Mouse (Mus musculus) urinary bladder, postnatal 10 days (tissue): ENCODE results near the gene Lrrn4.

ENCODE experiments used
- DNase-seq: peaks from one replicate; pipeline ENCODE4 v3.0.0; 2022; ENCODE audit warnings: low spot score

Gene Lrrn4

DNA sequence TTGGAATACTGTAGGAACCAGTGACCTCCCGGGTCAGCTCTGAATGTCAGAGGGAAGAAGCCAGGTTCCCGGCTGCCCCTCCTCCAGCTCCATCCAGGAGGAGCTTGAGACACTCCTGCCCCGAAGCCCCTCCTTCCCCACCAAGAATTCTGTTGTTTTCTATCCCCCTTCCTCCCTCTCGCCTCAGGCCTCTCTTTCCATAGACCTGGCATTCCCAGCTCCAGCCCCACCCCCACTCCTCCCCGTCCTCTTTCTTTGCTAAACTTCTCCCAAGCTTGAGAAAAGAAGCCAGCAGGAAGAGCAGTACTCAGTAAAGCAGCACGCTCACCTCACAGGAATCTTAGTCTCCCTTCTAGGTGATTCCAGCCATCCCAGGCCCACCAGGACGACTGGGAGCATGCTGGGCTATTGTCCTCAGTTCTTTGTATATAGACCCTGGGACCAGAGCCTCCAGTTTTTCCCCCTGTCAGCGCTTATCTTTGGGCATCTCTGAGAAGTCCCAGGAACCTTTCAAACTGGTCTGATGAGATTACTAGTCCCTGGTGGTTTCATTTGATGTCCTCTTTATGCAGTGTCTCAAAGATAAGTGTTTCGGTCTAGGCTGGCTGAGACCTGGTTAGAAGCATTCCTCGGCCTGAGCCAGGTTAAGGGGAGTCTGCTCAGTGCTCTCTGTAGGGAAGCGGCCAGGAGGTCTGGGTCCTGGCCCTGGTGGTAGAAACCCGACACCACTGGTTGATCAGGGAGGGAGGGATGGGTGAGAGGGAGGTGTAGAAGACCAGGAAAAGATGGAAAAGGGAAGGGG lies at the start of gene Lrrn4:
Lrrn4 (minus strand) TSS at position 48 of the 802 bp plus-strand sequence.
- DNase-seq, result no peak

DNA sequence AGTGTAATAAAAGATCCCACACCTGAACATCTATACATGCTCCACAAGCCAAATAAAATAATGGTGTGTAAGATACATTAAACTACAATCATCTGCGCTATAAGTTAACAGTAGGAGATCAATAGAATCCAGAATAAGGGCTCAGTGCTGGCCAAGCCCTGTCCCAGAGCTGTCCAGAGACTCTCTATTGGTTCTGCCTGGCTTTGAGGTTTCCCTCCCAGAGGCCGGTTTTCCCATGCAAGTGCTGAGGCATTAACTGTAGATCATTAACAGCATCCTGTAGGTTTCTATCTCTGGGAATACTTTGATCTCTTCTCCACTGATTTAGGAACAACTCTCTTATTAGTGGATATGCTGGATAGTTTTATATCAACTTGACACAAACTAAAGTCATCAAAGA lies 48.3 kb upstream of the Lrrn4 start:
- DNase-seq, result no peak

DNA sequence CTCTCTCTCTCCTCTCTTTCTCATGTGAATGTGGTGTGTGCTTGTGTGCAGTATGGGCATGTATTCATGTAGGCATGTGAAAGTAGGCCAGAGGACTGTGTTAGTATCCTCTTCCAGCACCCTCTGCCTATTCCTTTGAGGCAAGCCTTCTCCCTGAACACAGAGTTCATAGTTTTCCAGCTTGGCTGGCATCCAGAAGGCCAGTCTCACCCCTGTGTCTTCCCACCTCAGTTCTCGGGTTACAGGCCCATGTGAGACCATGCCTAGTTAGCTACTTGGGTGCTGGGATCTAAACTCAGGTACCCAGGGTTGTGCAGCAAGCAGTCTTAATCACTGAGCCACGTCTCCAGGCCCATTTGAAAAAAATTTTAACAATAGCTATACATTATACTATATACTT lies 47.2 kb upstream of the Lrrn4 start:
- no peak for DNase-seq

DNA sequence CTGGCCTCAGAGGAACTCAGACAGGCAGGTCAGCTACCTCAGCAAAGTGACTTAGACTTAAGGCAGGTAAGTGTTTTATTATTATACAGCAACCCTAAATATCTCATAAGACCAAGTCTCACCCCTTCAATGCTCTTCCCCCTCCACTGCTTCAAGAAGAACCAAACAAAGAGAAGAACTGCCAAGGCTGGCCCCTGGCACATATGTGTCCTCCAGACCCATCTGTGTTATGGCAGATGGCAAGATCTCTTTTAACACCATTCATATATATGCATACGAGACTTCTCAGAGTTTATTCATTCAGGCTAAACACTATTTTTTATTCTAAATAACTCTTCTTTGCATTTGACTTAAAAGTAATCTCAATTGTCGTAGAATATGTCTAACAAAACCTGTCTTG lies 46.6 kb upstream of the Lrrn4 start:
- no peak for DNase-seq

DNA sequence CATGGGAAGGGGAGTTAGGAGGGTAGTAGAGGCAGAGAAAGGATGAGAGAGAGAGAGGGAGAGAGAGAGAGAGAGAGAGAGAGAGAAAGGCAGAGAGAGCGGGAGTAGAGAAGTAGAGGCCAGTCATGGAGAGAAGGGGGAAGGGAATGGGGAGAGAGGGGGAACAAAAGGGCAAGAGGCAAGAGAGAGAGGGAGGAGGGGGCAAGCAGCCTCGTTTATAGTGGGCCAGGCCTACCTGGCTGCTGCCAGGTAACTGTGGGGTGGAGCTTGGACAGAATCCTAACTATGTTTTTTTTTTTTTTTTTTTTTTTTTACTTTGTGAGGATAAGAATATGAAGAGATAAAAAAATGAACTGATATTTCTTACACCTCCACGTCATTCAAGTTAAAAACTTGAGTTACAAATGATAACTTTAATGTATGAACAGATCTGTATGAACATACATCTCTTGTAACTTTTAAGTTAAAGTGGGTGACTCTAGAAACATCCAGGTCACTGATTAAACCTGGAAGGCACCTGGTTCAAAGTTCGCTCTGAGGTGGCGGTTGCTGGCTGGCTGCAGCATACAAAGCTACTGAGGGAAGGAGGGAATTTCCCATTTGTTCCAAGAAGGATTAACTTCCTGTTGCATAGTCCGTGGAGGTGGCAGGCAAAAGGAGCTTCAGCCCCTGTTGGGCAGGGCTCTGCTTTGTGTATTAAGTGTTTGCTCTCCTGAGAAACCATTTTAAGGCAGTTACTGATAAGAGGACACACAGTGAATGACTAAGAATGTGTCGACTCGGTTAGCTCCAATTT lies 42.8 kb upstream of the Lrrn4 start:
- no peak for DNase-seq

DNA sequence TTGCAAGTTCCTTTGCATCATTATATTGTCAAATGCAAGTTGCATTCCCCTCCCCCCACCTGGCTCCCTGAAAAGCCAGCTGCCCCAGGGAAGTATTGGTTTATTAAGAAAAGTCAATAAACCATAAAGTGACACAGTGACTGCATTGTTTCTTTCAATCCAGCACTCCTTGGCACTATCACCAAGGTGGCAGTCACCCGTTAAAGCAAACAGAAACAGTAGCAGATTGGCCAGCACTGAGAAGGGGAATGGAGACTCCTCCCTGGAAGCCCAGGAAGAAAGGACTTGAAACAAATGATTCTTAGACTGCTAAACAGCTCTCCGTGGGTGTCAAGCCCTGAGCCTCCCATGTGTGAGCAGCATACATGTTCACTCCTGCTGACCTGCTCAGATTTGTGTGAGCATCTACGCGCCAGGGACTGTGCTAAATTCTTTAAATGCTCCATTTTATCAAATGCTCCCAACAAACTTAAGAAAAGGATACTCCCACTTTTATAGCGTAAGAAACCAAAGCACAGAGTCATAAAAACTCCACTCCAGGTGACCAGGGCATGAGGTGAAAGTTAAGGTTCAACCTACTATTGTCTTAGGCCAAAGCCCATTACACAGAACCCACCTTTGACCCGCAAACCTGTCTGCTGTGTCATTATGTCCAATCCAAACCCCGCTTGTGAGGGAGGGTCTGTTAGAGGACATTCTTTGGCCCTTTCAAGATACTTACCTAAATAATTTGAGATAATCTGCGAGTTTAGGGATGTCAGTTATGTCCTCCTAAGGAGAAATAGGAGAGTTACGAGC lies 41.6 kb upstream of the Lrrn4 start:
- no peak for DNase-seq

DNA sequence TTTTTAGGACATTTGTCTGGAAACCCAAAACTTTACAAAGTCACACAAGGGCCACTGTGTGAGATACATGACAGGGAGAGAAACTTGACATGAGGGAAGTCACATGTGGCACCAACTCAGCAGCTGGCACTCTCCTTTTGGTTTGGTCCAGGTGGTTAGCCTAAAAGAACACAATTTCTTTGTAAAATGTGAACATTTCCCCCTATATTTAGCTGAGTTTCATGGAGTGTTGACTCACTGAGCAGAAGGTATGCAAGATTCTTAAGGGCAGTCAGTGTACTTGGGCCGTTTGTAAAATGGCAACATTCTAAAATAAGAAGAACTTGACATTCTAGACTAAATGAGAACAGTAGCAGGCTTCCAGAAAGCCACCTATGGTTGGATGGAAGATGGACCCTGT lies 34.1 kb upstream of the Lrrn4 start:
- DNase-seq, result no peak

DNA sequence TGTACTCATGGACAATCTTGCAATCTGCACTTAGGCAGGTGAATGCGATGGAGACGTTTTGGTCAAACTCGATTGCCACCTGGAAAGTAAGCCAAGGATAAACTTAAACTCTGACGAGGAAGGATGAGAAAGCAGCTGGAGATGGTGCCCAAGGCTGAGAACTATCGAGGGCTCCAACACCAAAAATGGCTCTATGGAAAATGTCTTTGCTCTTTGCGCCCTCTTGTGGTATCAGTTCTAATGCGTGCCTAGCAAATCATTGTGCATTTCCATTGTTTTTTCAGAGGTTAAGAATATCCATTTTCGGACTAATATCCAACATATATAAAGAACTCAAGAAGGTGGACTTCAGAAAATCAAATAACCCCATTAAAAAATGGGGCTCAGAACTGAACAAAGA lies 26.1 kb upstream of the Lrrn4 start:
- DNase-seq, result no peak

DNA sequence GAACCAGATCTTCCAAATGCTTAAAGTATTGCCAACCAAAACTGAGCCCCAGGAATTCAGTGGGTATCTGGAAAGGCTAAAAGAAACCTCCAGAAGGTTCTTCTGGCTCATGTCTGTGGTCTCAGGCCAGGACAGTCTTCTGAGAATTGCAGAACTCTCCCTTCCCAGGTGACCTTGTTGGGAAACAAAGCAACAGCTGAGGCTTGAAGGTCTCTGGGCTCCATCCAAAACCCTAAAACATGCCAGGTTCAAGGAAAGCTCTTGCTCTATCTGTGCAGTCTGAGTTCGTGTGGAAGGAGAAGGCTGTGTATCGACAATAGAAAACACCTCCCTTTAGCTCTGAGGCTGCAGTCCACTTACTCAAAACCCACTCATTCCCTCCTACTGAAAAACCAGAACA lies 24.3 kb upstream of the Lrrn4 start:
- no peak for DNase-seq

DNA sequence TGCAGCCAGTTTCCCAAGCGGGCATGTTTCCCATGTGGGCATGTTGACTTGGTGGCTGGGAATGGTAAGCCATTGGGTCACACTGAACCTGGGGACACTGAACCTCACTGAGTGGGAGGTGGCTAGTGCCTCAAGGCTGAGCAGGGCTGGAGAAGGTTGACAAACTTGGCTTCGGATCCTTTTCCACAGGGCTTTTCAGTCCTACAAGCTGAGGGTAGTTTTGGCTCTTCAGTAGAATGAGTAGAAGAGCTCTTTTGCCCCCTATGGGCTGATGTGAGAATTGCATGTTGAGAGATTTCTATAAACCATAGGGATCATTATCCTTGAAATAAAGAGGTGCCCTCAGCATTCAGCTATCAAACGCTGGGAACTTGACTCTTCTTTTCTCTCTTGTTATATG lies 22.8 kb upstream of the Lrrn4 start:
- no peak for DNase-seq

DNA sequence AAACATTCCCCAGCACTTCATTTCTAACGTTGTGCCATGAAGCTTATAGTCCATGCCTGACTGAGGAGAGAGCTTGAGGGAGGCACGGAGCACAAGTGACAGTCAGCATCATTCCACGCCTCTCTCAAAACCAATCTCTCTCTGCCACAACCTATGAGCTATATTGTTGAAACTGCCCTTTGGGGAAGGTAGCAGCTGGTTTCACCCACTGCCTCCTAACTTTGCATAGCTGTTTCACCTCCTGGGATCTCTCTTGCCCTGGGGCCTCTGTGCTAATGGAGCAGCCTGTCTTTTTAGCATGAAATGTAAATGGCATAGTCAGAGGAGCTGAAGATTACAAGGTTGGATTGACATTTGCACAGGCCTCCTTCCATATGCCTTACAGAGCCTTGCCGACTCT lies 21.4 kb upstream of the Lrrn4 start:
- no peak for DNase-seq

DNA sequence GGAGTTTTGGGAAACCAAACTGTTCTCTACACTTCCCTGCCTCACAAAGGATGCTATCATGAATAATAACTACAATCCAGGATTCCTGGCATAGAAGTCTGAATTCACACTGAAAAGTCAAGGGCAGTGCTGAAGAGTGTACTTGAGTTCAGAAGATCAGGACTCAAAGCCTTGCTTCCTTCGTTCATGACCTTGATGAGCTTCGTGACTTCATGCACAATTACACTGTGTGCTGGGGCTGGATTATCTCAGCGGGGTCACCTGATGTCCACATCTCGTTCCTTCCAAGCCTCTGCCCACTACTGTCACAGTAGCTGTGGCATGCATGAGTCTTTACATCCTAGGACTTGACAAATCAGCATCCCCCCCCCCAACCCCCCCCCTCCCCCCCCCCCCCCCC lies 20.9 kb upstream of the Lrrn4 start:
- DNase-seq, result no peak

DNA sequence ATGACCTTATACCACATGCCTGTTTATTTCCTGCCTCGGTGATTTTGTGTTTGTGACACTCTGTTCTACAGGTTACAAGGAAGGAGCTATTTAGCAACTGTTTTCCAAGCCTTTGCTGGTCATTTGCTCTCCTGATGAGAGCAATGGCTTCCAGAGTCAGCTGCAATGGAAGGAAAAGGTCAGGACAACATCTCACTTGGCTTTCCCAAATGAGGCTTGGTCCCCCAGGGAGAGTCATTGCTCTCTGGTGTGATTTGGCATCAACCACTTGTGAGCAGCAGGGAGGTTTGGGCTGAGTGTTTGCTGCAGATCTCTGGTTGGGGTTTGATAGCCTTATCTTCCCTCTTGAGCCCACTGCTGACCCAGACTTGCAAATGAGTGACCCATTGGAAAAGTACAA lies 19.9 kb upstream of the Lrrn4 start:
- no peak for DNase-seq

DNA sequence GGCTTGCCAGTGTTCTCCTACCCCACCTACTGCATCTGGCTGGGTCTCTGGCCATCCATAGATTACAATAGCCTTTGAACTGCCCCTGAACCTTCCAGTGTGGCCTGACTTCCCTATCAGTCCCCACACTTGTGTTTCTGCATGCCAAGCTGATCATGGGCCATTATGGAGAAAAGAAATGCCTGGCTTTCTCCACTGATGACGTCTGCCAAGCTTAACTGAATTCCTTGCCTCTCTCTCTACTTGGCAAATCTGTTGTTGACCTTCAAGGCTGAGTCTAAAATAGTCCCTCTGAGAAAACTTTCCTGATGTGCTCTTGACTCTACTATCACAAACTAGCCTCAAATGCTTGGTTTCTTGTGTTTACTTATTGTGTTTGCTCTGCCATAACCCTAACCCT lies 17.5 kb upstream of the Lrrn4 start:
- DNase-seq, result no peak

DNA sequence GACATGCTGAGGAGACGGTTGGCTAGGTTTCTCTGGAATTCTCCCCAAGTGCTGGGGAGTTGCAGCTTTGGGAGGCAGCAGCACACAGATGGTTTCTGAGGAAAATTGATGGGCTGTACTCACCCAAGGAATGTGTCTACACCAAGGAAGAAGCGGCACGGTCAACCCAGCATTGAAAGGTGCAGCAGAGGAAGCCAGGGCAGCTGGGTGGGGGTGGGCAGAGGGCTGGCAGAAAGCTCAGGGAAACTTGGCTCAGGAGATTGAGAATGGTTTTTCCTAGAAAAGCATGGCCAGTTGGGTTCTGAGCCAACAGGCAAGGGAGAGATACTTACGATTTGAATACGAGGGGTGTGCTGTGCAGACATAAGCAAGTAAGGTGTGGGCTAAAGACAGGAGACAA lies 13.1 kb upstream of the Lrrn4 start:
- DNase-seq, result no peak

DNA sequence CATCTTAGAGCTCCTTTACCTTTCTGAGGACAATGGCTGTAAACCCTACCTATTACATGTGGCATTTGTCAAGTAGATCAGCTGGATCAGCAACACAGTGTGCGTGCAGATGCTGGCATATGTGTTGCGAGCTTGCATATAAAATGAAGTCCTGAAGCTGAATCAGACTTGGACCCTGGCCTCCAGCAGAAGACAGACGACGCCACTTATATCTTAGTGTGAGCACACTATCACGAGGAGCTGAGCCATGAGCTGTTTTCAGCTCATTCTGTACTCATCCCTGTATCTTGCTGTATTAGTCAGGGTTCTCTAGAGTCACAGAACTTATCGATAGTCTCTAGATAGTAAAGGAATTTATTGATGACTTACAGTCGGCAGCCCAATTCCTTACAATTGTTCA lies 4.6 kb upstream of the Lrrn4 start:
- DNase-seq, result no peak

DNA sequence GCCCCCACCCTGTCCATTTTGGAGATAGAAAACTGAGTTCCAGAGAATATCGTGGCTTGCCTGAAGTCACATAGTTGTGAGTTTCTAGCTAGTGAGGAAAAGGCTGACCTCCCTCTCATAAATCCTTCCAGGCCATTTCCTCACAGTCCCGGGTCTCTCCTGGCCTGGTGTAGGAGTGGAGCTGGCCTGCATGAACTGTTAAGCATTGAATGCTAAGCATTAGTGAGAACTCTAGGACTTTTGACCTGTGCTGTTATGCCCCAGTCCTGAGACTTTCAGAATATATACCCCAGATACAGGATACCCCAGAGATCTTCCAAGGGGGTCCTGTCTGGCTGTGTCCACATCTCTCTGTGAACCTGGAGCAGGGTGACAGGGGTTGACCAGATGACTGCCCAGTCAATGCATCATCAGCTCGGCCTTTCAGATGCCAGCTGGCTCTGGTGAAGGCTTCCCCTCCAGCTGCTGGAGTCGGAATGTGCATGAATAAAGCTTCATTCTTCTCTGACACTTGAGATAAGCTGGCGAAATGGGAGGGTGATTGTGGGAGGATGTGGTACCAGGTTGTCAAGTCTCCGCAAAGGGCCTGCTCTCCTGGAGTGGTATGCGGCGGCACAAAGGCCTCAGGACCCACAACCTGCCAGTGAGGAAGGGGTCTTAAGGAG lies 3.7 kb upstream of the Lrrn4 start:
- no peak for DNase-seq

DNA sequence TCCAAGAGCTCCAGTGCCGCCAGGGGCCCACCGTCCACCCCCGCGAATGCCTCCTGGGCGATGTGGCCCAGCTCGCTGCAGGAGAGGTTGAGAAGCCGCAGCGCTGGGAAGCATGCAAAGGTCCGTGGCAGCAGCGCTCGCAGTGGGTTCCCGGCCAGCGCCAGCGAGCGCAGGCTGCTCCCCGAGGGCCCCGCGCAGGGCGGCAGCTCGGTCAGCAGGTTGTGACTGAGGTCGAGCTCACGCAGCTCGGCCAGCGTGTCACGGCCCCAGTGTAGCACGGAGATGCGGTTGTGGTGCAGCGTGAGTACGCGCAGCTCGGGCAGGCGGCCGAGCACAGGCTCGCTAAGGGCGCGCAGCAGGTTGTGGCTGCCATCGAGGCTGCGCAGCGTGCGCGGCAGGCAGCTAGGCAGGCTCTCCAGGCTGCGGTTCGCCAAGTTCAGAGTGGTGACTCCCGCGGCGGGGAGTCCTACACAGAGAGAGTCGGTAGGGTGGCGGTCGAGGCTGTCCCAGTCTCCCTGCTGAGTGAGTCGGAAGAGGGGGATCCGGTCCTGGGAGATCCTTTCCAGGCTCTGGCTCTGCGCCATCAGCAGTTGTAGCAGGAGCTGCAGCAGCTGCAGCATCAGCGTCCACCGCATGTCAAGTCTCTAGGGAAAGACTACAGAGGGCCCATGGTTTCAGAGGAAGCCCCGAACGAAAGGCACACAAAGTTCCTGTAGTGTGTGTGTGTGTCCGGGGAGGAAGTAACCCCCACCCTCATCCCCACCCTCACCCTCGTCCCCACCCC lies 1.2 kb downstream of the Lrrn4 start:
- DNase-seq, result no peak

DNA sequence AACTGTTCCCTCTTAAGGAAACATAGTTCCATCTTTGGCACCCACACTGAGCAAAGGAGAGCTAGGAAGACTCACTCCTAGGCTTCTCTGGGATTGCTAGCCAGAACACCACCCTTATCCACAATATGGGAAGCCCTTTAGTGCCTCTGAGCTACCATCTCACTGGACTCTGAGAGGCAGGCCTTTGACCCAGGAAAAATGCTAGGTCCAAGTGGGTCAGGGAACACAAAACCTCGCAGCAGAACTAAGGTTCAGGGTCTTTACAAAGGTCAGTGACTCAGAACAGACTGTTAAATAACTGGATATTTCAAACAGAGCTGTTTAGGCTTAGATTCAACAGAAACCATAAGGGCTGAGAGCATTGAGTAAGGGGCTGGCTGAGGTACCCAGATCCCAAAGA lies 3.7 kb downstream of the Lrrn4 start:
- DNase-seq, result no peak

DNA sequence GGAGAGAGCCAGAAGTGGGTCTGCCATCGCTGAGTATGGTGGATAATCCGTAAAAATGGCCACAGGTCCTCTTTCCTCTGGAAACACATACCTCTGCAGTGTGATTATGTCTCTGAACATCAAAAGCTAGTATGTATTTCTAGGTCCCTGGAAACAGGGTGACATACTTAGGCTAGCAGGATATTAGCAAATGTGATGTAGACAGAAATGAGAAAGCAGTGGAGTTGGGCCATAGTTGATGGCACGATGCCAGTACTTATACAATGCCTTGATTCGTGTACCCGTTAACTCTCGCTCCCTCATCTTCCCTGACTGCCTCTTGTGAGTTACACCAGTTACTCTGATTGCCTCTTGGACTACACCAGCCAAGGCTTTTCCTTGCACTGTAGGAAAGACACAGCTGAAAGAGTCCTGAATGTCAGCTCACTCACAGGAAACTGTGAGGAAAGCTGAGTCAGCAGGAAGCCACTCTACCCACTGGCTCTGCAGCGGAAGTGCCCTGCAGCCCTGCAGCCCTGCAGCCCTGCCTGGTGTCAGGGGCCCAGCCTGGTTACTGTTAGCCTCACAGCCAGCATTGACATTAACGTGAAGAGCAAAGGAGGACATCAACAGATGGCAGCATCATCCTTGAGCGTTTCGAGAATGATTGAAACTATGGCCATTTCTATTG lies 6.9 kb downstream of the Lrrn4 start:
- DNase-seq, result no peak

DNA sequence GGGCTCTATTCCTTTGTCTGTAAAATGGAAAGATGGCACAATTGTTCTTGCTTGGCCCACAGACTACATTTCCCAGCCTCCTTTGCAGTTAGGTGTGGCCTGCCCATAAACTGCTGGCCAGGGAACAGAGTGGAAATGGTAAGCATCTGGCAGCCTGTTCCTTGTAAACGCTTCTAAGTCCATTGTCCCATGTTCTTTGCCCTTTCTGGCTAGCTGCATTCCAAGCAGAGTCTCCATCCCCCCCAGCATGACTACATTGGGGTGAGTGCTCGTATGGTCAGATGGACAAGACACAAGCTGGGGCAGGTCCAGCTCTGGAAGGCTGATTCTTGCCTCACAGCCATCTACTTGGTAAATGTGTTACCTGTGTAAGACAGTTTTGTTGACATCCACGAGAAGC lies 9.0 kb downstream of the Lrrn4 start:
- DNase-seq, result no peak
